Mouse (Mus musculus) forebrain, postnatal 0 days (tissue): ENCODE results near the gene Sept12. TPM values are rescaled to one million over a fixed set of nuclear protein-coding genes. Genes with fewer than 3 reads are reported as not detected.

ENCODE experiments used
- ATAC-seq: fragments of 200-750 bp; cut with Nextera tagmentation; 2 replicates; pipeline ENCODE4 v1.8.0; 2017; ENCODE audit warnings: mild to moderate bottlenecking, moderate library complexity
- DNase-seq: peaks from one replicate; pipeline ENCODE4 v3.0.0-alpha.2; 2015
- H3K27ac ChIP-seq: fragments of 300-500 bp; sonication (generic); 2 replicates; pipeline ENCODE4 v1.5.1; 2014; ENCODE audit warnings: low read depth, mild to moderate bottlenecking, antibody characterized with exemption, low read length, moderate library complexity, mixed read lengths
- H3K27me3 ChIP-seq: fragments of 300-500 bp; sonication (generic); 2 replicates; pipeline ENCODE4 v1.6.1; 2014; ENCODE audit warnings: mild to moderate bottlenecking, low read length, mixed read lengths; ENCODE audit not compliant: insufficient read depth
- H3K36me3 ChIP-seq: fragments of 300-500 bp; sonication (generic); 2 replicates; pipeline ENCODE4 v1.6.1; 2014; ENCODE audit warnings: mild to moderate bottlenecking, moderate library complexity; ENCODE audit not compliant: insufficient read depth
- H3K4me1 ChIP-seq: fragments of 300-500 bp; sonication (generic); 2 replicates; pipeline ENCODE4 v1.6.1; 2014; ENCODE audit warnings: antibody characterized with exemption; ENCODE audit not compliant: insufficient read depth
- H3K4me2 ChIP-seq: fragments of 300-500 bp; sonication (generic); 2 replicates; pipeline ENCODE4 v1.6.1; 2014; ENCODE audit warnings: low read depth, mild to moderate bottlenecking, moderate library complexity
- H3K4me3 ChIP-seq: fragments of 300-500 bp; sonication (generic); 2 replicates; pipeline ENCODE4 v1.5.1; 2014; ENCODE audit warnings: low read depth, low read length, mixed read lengths
- H3K9ac ChIP-seq: fragments of 300-500 bp; sonication (generic); 2 replicates; pipeline ENCODE4 v1.6.1; 2014; ENCODE audit warnings: mild to moderate bottlenecking
- H3K9me3 ChIP-seq: fragments of 300-500 bp; sonication (generic); 2 replicates; pipeline ENCODE4 v1.6.1; 2016; ENCODE audit warnings: low read length
- CTCF ChIP-seq: sonication (generic); IDR thresholded peaks from 2 replicates; pipeline ENCODE4 v1.5.1; 2016; ENCODE audit warnings: antibody characterized with exemption, control low read depth, low read depth
- WGBS: fragments of 180-500 bp; shearing (Covaris S2); extraction: QIAGEN DNeasy Blood & Tissue Kit; methylation state at CpG from one replicate; pipeline ENCODE4 v1.1.7; 2014; 5-methylcytosine and 5-hydroxymethylcytosine counted together
- polyA plus RNA-seq: library from polyadenylated mRNA; unstranded; fragments of >200 nt; fragmentation: Nextera tagmentation; extraction: Ambion mirVana; gene quantifications from 2 replicates; pipeline ENCODE4 v1.2.1, GENCODE M21; 2015
- total RNA-seq: library from RNA; depleted of rRNA; stranded (reverse); fragments of >200 nt; gene quantifications from 2 replicates; pipeline ENCODE4 v1.2.3, GENCODE M21; 2014

Sept12 gene
- total and polyA plus RNA-seq, 2 experiments from 2014 or later = not detected

- Histone ChIP-seq H3K36me3 (peaks cover 74% of the 10 kb centered on the region), H3K9ac (no peak overlapping the region), H3K4me3 (no peak overlapping the region), H3K4me2 (no peak overlapping the region), H3K4me1 (no peaks in the 10 kb centered on the region), H3K27ac (no peak overlapping the region), H3K27me3 (no peaks in the 10 kb centered on the region), H3K9me3 (no peaks in the 10 kb centered on the region)
- ATAC-seq (no peak), DNase-seq (no peak)
- no peak for TF ChIP-seq CTCF
- WGBS = 80% methylated on average over 4 of the region's 4 CpGs
These were observed 52.2 kb downstream of the Sept12 start for GRCm38 (mm10) chr16:4945415-4945814.

- H3K4me1 ChIP-seq = peaks cover 8% of the 10 kb centered on the region; the same call in 1 of the 2 replicates
- DNase-seq (no peak), ATAC-seq (no peak)
- no peak overlapping the region for H3K9ac ChIP-seq
- H3K9me3 ChIP-seq = no peaks in the 10 kb centered on the region
- 94% methylated on average over 3 of the region's 3 CpGs for WGBS
- H3K36me3 ChIP-seq = peaks cover 68% of the 10 kb centered on the region
- no peak overlapping the region for H3K4me3 ChIP-seq
- no peaks in the 10 kb centered on the region for H3K27me3 ChIP-seq
- H3K4me2 ChIP-seq = no peak overlapping the region
- no peak overlapping the region for H3K27ac ChIP-seq
- no peak for TF ChIP-seq CTCF
These were observed 54.2 kb downstream of the Sept12 start for GRCm38 (mm10) chr16:4943431-4943830.

GRCm38 (mm10) chr16:4942868-4943267, 54.8 kb downstream of the Sept12 start:
- H3K36me3 ChIP-seq = peaks cover 64% of the 10 kb centered on the region
- TF ChIP-seq CTCF = no peak
- H3K27me3 ChIP-seq = no peaks in the 10 kb centered on the region
- no peak overlapping the region for H3K27ac ChIP-seq
- 93% methylated on average over 8 of the region's 8 CpGs for WGBS
- ATAC-seq (no peak), DNase-seq (no peak)
- no peak overlapping the region for H3K4me2 ChIP-seq
- peaks cover 8% of the 10 kb centered on the region; the same call in 1 of the 2 replicates for H3K4me1 ChIP-seq
- H3K9me3 ChIP-seq = no peaks in the 10 kb centered on the region
- H3K4me3 ChIP-seq = no peak overlapping the region
- no peak overlapping the region for H3K9ac ChIP-seq

GRCm38 (mm10) chr16:4941016-4941415, 56.6 kb downstream of the Sept12 start:
- H3K4me3 ChIP-seq = no peak overlapping the region
- H3K4me2 ChIP-seq = no peak overlapping the region
- ATAC-seq (no peak), DNase-seq (no peak)
- H3K27me3 ChIP-seq = no peaks in the 10 kb centered on the region
- no peak overlapping the region for H3K9ac ChIP-seq
- H3K4me1 ChIP-seq = peaks cover 8% of the 10 kb centered on the region; the same call in 1 of the 2 replicates
- peaks cover 65% of the 10 kb centered on the region for H3K36me3 ChIP-seq
- no peak for TF ChIP-seq CTCF
- H3K27ac ChIP-seq = no peak overlapping the region
- no peaks in the 10 kb centered on the region for H3K9me3 ChIP-seq

GRCm38 (mm10) chr16:4940311-4940850, 57.3 kb downstream of the Sept12 start:
- no peak overlapping the region for H3K9ac ChIP-seq
- peaks cover 67% of the 10 kb centered on the region for H3K36me3 ChIP-seq
- no peaks in the 10 kb centered on the region for H3K27me3 ChIP-seq
- WGBS = 93% methylated on average over 10 of the region's 10 CpGs
- ATAC-seq (no peak), DNase-seq (no peak)
- peaks cover 8% of the 10 kb centered on the region; the same call in 1 of the 2 replicates for H3K4me1 ChIP-seq
- H3K9me3 ChIP-seq = no peaks in the 10 kb centered on the region
- 0 out of 2 replicates have a peak overlapping the region, but pooled peaks have one; percentile 95 for H3K4me2 ChIP-seq
- no peak for TF ChIP-seq CTCF
- no peak overlapping the region for H3K4me3 ChIP-seq
- no peak overlapping the region for H3K27ac ChIP-seq

- TF ChIP-seq CTCF = no peak
- 3% methylated on average over 16 of the region's 16 CpGs for WGBS
- H3K36me3 ChIP-seq = peaks cover 72% of the 10 kb centered on the region
These were observed 58.2 kb downstream of the Sept12 start for GRCm38 (mm10) chr16:4939412-4939811.

GRCm38 (mm10) chr16:4938989-4939388, 58.7 kb downstream of the Sept12 start:
- DNase-seq (peak; percentile 96), ATAC-seq (peak; percentile 98)
- 4% methylated on average over 28 of the region's 28 CpGs for WGBS
- Histone ChIP-seq H3K27me3 (no peaks in the 10 kb centered on the region), H3K4me2 (peak overlapping the region; percentile 95), H3K36me3 (peaks cover 74% of the 10 kb centered on the region), H3K4me3 (peak overlapping the region; percentile 95), H3K27ac (peak overlapping the region; percentile 87), H3K9me3 (no peaks in the 10 kb centered on the region), H3K9ac (peak overlapping the region; percentile 98), H3K4me1 (peaks cover 8% of the 10 kb centered on the region; the same call in 1 of the 2 replicates)
- no peak for TF ChIP-seq CTCF

More at GRCm38 (mm10) chr16:4939412-4939811, 58.2 kb downstream of the Sept12 start:
- Histone ChIP-seq H3K4me1 (peaks cover 8% of the 10 kb centered on the region; the same call in 1 of the 2 replicates), H3K27ac (peak overlapping the region; percentile 87), H3K4me2 (peak overlapping the region; percentile 95), H3K9ac (peak overlapping the region; percentile 98), H3K9me3 (no peaks in the 10 kb centered on the region), H3K27me3 (no peaks in the 10 kb centered on the region), H3K4me3 (peak overlapping the region; percentile 95)
- DNase-seq (peak; percentile 48), ATAC-seq (peak; percentile 67)
